Mouse (Mus musculus): ENCODE data around the gene Mn1. TPM values are rescaled to one million over a fixed set of nuclear protein-coding genes. Genes with fewer than 3 reads are reported as not detected.

The Mn1 gene
- total and polyA plus RNA-seq, 3 experiments = not detected

- no peak overlapping the region for H3K9ac ChIP-seq (ENCODE audit: control insufficient read depth, low read depth, low read length, poor library complexity, severe bottlenecking)
- DNase-seq (ENCODE audit: low read depth, low spot score) = no peak
- TF ChIP-seq MAZ (IDR thresholded peaks at IDR 0.05; ENCODE audit: low read depth, low read length) = no peak
- no peak for TF ChIP-seq GABPA (IDR thresholded peaks at IDR 0.05; ENCODE audit: low read depth, low read length)
- no peak for TF ChIP-seq NELFE (IDR thresholded peaks at IDR 0.05; ENCODE audit: low read depth, low read length)
- no peak for TF ChIP-seq CTCF (IDR thresholded peaks at IDR 0.05 in 2 of 3, conservative IDR thresholded peaks at IDR 0.05 in 1 of 3; ENCODE audit: control insufficient read depth in 1 of 3, insufficient read depth in 1 of 3, low read depth in 2 of 3, low read length in 3 of 3, poor library complexity in 1 of 3, severe bottlenecking in 1 of 3)
- no peak for TF ChIP-seq POLR2AphosphoS5 (IDR thresholded peaks at IDR 0.05; ENCODE audit: borderline replicate concordance, low read depth, low read length)
- TF ChIP-seq KAT2A (conservative IDR thresholded peaks at IDR 0.05; ENCODE audit: low read depth, low read length) = no peak
- TF ChIP-seq MAFK (IDR thresholded peaks at IDR 0.05; ENCODE audit: borderline replicate concordance, low read depth, low read length) = no peak
- TF ChIP-seq NRF1 (IDR thresholded peaks at IDR 0.05; ENCODE audit: insufficient read depth, low read depth, low read length, poor library complexity, severe bottlenecking) = no peak
- TF ChIP-seq GATA1 (IDR thresholded peaks at IDR 0.05; ENCODE audit: low read depth, low read length) = no peak
- TF ChIP-seq TCF12 (IDR thresholded peaks at IDR 0.05; ENCODE audit: low read depth, low read length) = no peak
- TF ChIP-seq ZNF384 (IDR thresholded peaks at IDR 0.05; ENCODE audit: low read depth, low read length) = no peak
- no peak for TF ChIP-seq TAL1 (IDR thresholded peaks at IDR 0.05; ENCODE audit: low read length)
- no peak for TF ChIP-seq UBTF (IDR thresholded peaks at IDR 0.05; ENCODE audit: borderline replicate concordance, insufficient read depth, low read depth, low read length)
- no peak for TF ChIP-seq ZKSCAN1 (IDR thresholded peaks at IDR 0.05; ENCODE audit: low read depth, low read length)
- no peak for TF ChIP-seq HCFC1 (IDR thresholded peaks at IDR 0.05; ENCODE audit: low read depth, low read length)
- TF ChIP-seq POLR2AphosphoS2 (IDR thresholded peaks at IDR 0.05; ENCODE audit: low read length) = no peak
- TF ChIP-seq ELF1 (IDR thresholded peaks at IDR 0.05; ENCODE audit: low read depth, low read length) = no peak
- no peak for TF ChIP-seq TBP (IDR thresholded peaks at IDR 0.05; ENCODE audit: low read depth, low read length)
- no peak for TF ChIP-seq MEF2A (IDR thresholded peaks at IDR 0.05; ENCODE audit: extremely low read depth, insufficient replicate concordance, low read depth, low read length, poor library complexity, severe bottlenecking)
- no peak for TF ChIP-seq SMC3 (IDR thresholded peaks at IDR 0.05; ENCODE audit: low read depth, low read length)
- H3K27me3 ChIP-seq (ENCODE audit: control insufficient read depth in 1 of 2, insufficient read depth in 2 of 2, low read length in 2 of 2) = no peaks in the 10 kb centered on the region
- H3K36me3 ChIP-seq (ENCODE audit: control insufficient read depth in 1 of 2, insufficient read depth in 2 of 2, low read length in 2 of 2) = no peaks in the 10 kb centered on the region
- no peaks in the 10 kb centered on the region for H3K9me3 ChIP-seq (replicated peaks; ENCODE audit: insufficient read depth, low read length)
- no peaks in the 10 kb centered on the region for H3K79me2 ChIP-seq (ENCODE audit: control insufficient read depth, insufficient read depth, low read length, poor library complexity)
- H3K4me1 ChIP-seq (ENCODE audit: control insufficient read depth in 1 of 2, insufficient read depth in 2 of 2, low read length in 2 of 2) = no peaks in the 10 kb centered on the region
- H3K27ac ChIP-seq (ENCODE audit: control insufficient read depth, low read depth, low read length) = no peak overlapping the region
- H3K4me3 ChIP-seq (ENCODE audit: control insufficient read depth in 1 of 2, insufficient read depth in 1 of 2, low read depth in 2 of 2, low read length in 2 of 2) = no peak overlapping the region
These were observed 22.7 kb upstream of the Mn1 start for GRCm38 (mm10) chr5:111394198-111395053.

All from MEL (cell line).